Mouse (Mus musculus): ENCODE measurements around the gene Sis.

Gene Sis

GRCm38 (mm10) chr3:72967675-72968074 lies at the start of gene Sis:
Gene Sis (minus strand): TSS chr3:72967863.
- no peak for DNase-seq (ENCODE audit: low spot score in 2 of 2)

- DNase-seq (ENCODE audit: low spot score in 2 of 2): no peak
Measured at GRCm38 (mm10) chr3:73006045-73006444, 38.4 kb upstream of the Sis start.

DNA sequence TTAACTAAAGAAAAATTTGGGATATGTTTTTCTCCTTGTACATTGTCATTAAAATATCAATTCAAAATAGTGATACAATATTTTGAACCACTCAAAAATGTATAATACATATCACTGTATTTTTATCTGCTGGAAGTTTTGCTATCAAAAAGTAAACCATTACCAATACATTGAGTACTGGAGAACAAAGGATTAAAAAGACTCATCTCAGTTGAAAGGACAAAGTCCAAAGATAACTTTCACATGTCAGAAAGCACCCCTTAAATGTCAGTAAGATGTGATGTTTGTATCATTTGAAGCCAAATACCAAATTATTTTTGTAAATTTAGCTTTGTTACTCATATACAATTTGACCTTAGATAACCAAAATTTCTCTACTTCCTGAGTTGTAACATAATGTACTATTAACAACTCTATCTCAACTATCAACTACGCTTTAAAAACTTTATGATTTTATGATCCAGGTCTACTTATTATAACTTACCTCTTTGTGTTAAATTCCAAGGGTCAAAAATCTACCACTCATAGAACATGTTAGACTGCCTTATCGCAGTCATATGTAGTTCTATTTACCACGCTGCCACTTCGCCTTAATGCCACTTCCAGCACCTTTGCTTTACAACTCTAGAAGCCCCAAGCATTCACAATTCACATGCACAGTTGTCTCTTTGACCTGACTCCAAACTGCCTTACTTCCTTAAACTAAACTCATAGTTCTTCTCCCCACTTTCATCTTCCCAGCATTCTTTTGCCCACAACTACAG lies 35.5 kb upstream of the Sis start:
- DNase-seq (ENCODE audit: low spot score in 2 of 2): no peak

DNA sequence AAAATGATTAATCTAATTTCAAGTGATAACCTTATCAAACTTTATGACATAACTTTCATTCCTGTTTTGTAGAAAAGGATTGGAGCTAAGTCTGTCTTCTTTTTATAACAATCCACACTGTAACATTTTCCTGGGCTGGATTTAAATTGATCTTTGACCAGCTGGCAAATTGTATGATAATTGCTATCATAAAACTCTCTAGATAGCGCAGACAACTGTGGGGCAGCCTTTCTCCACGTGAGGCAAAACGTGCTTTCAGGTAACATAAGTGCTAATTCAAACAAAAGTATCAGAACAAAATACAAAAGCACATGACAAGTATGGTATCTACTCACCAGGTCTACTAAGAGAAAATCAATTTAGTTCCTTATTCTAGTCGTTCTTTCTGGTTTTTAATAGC lies 29.9 kb upstream of the Sis start:
- no peak for DNase-seq (ENCODE audit: low spot score in 2 of 2)

GRCm38 (mm10) chr3:72990992-72991391 lies 23.3 kb upstream of the Sis start:
- DNase-seq (ENCODE audit: low spot score in 2 of 2): no peak

DNA sequence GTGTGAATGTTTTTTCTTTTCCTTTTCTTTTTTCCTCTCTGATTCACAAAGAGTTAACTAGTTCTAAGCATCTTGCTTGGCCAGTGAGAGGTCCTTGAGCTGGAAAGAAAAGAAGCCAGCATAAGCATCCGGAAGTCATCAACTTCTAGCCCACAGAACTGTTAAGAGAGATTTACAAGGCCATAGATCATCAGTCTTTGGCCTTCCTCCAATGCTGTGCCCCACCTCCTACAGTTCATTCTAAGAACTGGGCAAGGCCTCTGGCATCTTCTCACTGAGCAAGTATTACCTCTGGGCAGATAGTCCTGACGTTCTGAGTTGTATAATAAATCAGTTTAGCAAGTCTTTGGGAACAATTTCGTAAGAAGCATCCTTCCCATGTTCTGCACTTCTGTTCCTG lies 8.9 kb upstream of the Sis start:
- no peak for DNase-seq (ENCODE audit: low spot score in 2 of 2)

DNA sequence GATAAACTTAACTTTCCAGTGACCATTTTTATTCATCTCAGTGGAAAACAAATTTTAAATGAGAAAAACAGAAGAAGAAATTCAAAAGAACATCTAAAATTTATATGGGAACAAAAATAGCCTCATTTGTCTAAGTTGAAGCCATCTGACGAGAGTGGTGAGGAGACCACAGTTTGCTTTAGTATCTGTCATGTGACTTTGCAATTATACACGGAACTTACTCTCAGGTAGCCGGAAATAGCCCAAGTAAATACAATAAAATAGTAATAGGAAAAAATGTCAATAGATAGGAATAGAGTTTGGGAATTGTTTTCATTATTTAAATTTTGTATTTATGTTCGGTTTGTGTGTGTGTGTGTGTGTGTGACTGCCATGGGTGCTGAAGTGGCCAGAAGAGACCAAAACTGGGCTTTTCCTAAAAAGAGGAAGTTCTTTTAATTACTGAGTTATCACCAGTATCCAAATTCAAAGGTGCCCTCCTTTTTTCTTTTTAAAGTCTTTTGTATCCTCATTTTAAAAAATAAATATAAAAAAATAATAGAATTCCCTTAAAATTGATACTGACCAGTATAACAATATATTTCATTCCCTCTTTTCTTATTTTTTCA lies 48.6 kb downstream of the Sis start:
- DNase-seq (ENCODE audit: low spot score in 2 of 2): no peak

DNA sequence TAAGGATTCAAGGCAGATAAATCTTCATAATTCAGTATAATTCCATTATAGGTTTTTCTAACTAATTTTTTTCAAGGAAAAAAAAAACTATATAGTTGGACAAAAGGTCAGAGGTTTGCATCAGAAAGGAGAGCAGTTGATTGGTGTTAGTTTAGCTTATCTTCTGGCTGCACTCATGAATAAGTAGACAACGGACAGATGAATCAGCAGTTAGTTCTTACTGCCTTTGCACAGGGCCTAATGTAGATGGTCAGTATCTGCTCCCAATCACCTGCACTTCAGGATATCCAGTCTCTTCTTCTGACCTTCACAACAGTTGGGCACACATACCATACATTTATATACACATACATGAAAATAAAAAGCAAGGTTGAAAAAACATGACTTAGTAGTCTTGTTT lies 85.2 kb downstream of the Sis start:
- no peak for DNase-seq (ENCODE audit: low spot score in 2 of 2)

GRCm38 (mm10) chr3:72868141-72868540 lies 99.5 kb downstream of the Sis start:
- no peak for DNase-seq (ENCODE audit: low spot score in 2 of 2)

GRCm38 (mm10) chr3:72858738-72859137 lies 108.9 kb downstream of the Sis start:
- no peak for DNase-seq (ENCODE audit: low spot score in 2 of 2)

DNA sequence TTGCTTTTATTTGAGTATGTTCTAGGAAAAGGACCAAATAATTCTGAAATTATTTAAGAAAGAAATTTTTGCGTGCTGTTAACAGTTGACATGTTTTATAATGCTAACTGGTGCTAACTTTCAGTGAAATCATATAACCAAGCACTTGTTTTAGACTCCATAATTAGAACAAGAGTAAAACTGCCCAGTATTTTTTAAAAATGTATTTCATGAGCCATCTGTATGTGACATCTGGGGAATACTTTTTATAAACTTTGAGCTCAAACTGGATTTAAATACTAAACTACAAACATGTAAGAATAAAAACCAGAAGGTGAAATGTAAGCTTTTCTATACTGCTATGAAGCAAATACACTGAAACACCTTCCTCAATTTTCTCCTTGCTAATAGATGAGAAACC lies 112.3 kb downstream of the Sis start:
- no peak for DNase-seq (ENCODE audit: low spot score in 2 of 2)

GRCm38 (mm10) chr3:72840641-72841040 lies 127.0 kb downstream of the Sis start:
- no peak for DNase-seq (ENCODE audit: low spot score in 2 of 2)

All from right cerebral cortex, postnatal 10 days (tissue).